Mouse (Mus musculus) erythroblast, adult 5-6 weeks (primary cell): ENCODE measurements around the gene Cfap61. TPM values are rescaled to one million over a fixed set of nuclear protein-coding genes. Genes with fewer than 3 reads are reported as not detected.

Source experiments
- ATAC-seq: replicated peaks from 2 replicates; pipeline ENCODE4 v1.8.0; 2016; ENCODE audit warnings: moderate number of reproducible peaks, mild to moderate bottlenecking, moderate TSS enrichment, inconsistent platforms; ENCODE audit not compliant: poor library complexity, low FRiP score, severe bottlenecking
- total RNA-seq, 2 experiments: library from RNA; stranded (forward) in 1 of 2; stranded (reverse) in 1 of 2; fragments of 150-400 nt in 1 of 2; fragments of 200-764, 138-1000 nt in 1 of 2; gene quantifications; 2 replicates each; pipeline versions ENCODE4 v1.2.3 to v1.2.4; 2015 to 2017; ENCODE audit warnings: low replicate concordance in 2 of 2

The Cfap61 gene
- total RNA-seq, 2 experiments from 2014 or later = not detected

DNA sequence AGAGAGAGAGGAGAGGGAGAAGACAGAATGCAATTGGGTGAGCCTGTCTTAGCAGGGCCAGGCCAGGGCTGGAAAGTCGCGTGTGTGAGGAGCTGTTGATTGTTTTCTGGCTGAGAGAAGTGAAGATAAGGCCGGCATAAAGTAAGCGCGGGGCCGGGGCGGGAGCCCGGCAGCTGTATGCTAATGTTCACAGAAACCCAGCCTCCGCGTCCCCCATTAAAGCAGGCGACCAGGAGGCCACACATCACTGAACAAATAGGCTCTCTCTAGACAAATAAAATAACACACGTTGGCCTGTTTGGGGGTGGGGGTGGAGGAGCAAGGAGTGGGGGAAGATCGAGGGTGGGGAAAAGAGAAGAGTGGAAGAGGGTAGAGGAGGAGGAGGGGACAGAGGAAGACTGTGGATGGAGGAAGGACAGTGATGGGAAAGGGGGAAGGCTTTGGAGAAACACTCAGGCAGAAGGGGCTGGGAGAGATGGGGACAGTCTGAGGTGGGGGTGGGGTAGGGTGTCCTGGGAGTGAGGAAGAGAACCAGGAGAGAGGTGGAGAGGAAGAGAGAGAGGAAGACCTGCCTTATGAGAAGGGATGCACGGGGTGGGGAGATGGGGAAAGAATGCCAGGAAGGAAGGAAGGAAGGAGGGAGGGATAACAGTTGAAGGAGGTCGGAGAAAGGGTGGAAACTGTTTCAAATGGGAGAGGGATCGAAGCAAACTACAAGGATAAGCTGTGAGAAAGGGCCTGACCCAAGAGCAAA is 282.8 kb downstream of the Cfap61 start:
- no peak for ATAC-seq

DNA sequence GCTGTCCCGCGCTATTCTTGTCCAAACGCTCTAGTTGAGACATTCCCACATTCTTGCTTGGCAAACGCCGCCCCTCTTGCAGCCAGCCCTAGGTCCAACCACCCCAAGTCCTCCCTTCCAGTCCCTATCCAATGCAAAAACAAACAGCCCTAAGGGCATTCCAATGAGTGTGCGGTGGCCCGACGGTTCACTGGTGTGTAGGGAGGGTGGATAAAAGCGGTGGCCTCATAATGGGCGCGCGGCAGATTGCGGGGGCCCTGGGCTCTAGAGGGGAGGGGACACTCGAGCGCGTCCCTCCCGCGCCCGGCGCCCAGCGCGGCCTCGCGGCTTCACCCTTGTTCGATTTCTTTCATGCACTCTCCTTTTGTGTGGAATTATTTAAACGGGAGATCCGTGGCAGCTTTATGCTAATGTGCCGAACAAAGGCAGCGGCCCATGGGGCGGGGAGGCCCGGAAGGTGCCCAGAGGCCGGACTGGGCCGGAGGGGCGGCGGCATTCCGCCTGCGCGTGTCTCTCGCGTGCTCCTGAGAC is 283.6 kb downstream of the Cfap61 start:
- ATAC-seq = no peak

DNA sequence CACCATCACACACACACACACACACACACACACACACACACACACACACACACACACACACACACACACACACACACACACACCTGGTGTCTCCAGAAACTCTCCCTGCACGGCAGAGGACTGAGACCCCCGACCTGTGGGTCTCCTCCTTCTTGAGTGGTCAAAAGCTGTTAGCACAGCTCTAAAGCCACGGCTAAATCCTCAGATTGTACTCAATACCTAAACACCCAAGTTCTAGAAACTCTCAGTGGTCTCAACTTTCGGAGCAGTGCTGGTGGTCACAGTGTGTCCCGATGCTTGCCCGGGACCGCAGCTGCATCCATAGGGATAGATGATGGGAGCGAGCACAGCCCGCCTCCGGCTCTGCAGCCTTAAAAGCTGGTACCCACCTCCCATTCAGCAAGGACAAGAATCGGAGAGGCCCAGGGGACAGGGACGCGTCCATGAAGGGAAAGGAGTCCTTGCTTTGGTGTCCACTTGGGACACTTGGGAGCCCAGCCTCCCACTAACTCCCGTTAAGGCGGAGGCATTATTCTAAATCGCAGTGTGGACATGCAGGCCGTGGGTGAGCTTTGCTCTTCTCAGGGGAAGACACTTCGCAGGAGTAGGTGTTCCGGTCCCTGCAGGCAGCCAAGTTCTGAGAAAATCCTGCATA is 284.4 kb downstream of the Cfap61 start:
- ATAC-seq = no peak

DNA sequence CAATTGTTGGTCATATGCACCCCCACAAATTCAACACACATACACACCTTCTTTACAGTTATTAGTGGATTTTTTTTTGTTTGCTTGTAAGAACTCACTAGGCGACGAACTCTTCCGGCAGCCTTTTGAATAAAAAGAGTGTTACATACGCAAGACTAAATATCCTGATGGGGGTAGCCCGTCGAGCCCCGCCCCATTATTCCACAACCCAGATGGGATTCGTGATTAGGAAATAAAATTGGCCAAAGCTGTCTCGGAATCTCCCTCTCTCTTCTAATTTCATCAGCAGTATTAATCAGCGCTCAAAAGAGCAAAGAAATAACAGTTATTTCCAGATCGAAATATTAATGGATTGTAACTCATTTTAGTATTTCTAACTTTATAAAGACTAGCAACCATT is 285.2 kb downstream of the Cfap61 start:
- ATAC-seq = no peak

DNA sequence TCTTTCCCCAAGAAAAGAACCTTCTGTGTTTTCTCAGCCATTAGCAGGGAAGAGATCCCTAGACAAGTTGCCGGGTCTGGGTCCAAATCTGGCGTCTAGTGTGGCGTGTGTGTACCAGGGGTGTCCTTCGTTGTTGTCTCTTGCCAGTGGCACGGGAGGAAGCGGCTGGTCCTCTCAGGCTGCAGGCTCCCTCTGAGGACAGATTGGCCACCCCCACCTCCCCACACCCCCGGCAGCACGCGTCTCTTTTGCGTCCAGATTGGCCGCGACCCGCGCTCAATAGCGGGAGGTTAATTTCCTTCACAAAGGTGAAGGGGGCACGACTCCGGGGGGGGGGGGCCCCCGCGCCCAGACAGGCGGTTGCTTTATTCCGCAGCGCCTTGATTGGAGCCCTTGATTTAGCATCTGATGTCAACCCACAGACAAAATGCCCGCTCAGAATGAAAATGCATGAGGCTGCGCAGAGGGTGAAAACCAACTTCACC is 286.0 kb downstream of the Cfap61 start:
- no peak for ATAC-seq

DNA sequence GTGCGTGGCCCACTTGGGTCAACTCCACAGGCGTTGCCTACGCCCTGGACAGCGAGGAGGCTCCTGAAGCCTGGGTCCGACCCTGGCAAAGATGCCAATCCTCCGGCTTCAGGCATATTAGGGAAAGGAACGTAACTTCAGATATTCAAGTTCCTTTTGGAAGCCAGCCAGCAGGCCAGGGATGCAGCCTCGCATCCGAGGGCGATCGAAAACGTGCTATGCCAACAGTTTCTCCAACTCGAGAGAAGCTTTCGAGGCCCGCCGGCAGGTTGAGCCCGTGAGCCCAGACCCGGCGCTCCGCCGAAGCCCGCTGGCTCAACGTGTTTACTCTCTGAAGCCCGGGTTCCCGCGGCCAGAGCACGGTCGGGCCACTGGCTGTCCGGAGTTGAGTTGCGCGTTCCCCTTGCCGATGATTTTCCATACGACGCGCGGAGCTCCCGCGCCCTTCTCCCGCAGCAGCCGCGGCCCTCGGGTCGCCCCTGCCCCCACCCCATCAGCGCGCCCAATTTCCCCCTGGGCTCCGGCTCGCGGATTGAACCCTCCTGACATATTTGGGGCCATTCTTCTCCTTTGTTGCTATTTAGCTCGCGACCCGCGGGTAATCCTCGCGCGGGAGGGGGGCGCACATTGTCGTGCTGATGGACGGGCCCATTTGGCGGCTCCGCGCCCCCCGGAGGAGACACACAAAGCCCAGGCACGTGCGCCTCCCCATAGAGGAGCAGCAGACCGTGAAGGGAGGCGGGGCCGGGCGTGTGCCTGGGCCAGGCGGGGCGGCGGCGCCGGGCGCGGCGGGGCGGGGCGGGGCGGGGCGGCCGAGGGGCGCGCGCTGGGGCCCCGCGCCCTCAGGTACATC is 286.7 kb downstream of the Cfap61 start, which contains the start of gene Insm1:
TSS of gene Insm1 (plus strand) at position 846 of the 853 bp plus-strand sequence.
- no peak for ATAC-seq

DNA sequence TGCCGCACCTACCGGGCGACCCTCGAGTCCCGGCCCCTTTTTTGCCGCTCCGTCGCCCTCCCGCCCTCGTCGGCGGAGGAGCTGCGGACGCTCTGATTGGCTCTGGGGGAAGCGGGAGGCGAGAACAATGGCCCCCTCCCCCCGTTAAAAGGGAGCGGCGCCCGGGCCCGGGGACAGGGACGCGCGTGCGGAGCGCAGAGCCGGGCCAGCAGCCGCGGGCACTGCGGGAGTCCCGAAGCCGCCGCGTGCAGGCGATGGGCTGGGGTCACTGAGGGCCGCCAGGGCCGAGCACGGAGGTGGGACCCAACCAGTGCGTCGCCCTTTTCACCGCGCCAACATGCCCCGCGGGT is 287.3 kb downstream of the Cfap61 start:
- no peak for ATAC-seq

DNA sequence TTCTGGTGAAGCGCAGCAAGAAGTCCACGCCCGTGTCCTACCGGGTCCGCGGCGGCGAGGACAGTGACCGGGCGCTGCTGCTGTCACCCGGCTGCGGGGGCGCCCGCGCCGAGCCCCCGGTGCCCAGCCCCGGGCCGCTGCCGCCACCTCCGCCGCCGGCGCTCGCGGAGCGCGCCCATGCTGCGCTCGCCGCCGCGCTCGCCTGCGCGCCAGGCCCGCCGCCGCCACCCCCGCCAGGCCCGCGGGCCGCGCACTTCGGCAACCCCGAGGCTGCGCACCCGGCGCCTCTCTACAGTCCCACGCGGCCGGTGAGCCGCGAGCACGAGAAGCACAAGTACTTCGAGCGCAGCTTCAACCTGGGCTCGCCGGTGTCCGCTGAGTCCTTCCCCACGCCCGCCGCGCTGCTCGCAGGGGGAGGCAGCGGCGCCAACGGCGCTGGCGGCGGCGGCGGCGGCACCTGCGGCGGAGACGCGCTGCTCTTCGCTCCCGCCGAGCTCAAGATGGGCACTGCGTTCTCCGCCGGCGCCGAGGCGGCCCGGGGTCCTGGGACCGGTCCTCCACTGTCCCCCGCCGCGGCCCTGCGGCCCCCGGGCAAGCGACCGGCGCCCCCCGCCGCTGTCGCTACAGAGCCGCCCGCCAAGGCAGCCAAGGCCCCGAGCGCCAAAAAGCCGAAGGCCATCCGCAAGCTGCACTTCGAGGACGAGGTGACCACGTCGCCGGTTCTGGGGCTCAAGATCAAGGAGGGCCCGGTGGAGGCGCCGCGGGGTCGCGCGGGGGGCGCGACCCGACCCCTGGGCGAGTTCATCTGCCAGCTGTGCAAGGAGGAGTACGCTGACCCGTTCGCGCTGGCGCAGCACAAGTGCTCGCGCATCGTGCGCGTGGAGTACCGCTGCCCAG is 287.9 kb downstream of the Cfap61 start:
- no peak for ATAC-seq

DNA sequence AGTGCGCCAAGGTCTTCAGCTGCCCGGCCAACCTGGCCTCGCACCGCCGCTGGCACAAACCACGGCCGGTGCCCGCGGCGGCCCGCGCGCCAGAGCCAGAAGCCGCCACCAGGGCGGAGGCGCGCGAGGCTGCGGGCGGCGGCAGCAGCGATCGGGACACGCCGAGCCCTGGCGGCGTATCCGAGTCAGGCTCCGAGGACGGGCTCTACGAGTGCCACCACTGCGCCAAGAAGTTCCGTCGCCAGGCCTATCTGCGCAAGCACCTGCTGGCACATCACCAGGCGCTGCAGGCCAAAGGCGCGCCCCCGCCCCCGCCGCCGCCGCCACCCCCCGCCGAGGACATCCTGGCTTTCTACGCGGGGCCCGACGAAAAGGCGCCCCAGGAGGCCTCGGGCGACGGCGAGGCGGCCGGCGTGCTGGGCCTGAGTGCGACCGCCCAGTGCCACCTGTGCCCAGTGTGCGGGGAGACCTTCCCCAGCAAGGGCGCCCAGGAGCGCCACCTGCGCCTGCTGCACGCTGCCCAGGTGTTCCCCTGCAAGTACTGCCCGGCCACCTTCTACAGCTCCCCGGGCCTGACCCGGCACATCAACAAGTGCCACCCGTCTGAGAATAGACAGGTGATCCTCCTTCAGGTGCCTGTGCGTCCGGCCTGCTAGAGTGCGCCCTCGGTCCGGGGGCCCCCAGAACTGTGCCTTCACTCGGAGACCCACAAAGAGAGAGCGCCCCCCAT is 288.8 kb downstream of the Cfap61 start:
- ATAC-seq = no peak

DNA sequence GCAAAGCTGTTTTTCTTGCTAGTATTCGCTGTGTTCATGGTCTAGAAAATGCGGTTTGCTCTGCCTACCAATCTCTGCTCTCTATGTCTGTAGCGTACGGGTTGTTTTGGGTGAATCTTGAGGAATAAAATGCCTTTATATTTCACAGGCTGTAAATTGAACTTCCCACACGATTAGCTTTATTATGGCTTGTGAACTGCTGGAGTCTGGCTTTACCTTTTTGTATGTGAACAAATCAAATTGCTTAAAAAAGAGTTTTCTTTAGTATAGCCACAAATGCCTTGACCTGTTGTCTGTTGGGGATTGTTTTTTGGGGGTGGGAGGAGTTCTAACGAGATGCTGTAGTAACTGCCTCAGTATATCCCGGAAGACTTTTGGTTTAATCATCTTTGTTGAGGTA is 289.6 kb downstream of the Cfap61 start:
- ATAC-seq = no peak

DNA sequence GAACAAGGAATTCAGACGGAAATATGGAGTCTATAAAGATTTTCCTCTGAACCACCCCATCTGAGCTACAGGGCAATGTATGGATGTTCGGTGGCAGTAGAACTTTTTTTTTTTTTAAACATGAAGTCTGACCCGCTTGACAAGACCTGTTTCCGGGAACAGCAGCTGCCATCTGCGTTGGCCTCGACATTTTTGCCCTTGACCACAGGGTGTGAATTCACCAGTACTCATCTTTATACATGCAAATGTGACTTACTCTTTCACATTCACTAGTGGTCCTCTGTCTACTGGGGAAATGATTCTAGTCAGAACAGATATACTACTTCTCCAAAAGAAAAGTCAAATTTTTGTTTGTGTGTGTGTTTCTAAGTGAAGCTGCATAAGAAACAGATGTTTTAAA is 291.2 kb downstream of the Cfap61 start:
- no peak for ATAC-seq

DNA sequence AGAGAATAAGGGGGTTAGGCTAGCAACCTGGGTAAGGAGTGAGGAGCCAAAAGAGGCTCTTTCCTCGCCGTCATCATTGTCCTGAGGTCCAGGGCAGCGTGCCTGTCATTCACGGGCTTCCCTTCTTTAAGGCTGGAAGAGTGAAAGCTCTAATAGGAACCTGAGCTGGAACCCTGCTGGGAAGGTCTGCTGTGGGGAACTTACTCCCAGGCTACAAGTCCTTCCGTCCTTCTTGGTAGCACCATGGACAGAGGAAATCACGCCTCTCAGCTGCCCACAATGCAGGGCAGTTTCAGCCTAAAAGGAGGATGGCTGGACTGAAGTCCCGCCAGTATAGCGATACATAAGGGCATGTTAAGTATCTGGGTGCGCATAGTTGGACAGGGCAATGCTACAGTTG is 291.9 kb downstream of the Cfap61 start:
- no peak for ATAC-seq

DNA sequence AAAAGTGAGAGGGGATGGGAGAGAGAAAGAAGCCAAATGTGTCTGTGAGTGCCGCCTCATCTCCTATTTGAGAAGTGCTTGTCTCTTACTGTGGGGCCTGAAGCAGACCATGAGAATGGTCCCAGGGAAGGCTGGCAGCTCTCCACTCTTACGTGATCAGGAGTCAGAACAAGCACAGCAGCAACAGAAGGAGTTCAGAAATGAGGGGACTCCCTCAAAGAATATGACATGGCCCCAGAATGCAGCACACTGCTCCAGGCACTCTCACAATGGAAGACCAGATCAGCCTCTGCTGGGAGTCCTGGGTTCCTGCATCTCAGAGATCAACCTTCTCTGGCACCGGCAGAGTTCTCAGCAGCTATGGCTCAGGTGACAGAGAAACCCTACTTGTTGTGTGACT is 293.1 kb downstream of the Cfap61 start:
- ATAC-seq = no peak

DNA sequence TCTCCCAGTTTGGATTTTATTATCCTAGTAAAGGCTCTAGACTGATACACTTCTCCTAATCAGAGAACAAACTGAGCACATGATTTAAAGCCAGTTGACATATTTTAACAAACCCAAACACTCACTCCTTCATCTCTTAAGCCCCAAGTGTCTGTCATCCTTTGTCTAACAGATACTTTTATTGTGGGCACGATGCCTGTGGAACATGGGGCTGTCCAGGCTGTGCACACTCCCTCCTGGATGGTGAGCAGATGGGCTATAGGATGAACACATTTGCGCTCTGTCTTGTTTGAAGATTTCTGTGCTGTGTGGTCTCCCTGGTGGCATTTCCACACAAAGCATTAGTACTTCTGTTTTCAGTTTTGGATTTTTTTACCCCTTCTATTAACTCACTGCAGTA is 293.9 kb downstream of the Cfap61 start:
- no peak for ATAC-seq

DNA sequence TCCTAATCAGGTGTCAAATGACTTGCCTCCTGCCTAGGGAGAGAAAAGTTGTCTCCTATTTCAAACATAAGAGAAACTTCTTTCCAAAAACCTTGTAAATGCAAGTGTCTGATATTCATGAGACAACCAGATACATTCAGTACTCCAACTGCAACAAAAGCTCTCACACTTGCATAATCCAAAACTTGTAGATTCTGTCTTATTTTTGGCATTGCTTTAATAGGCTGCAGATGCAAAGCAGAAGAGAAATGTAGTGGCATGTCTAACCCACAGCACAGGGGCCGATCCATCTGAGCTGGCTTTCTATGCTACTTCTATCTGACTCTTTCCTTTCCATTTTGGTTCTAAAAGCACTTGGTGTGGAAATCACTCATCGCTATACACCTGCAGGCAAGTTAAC is 296.9 kb downstream of the Cfap61 start:
- no peak for ATAC-seq

DNA sequence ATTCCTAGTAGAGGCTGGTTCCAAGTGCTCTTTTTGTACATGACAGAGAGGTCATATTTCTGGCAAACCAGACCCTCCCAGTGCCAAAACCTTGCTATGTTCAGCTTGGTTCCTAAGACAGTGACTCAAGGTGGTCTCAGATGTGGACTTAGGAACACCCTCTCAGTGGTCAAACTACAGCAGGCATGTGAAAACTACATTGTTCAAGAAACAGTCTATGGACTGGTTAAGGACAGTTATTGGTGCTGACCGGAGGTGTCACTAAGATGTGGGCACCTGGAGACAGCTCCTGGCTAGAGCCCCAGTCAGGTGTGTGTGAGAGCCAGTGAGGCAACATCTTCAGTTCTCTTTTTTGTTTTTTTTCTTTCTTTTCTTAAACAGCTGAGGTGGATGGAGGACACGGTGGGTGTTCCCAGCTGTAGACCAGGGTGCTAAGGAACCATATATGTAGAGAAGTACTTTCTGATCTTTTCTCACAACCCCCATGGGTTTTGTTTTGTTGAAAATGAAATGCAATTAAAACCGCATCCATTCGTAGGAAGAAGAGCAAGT is 304.7 kb downstream of the Cfap61 start:
- ATAC-seq = no peak

DNA sequence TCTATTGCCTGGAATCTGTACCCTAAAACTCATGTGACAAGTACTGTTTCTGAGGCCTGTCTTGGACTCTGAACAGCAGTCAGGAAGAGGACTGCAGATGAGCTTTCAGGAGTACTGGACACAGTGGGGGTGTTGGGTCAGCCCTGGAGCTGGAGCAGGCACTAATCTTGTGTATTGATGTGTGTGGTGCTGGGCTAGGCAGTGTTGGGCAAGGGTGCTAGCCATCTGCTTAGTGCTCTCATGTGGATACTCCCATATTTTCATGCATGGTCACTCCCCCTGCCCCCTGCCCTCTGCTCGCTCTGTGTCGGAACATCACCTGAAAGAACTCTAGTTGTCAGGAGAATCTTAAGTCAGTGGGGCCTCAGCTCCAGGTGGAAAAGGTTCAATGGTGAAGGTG is 309.5 kb downstream of the Cfap61 start:
- no peak for ATAC-seq

DNA sequence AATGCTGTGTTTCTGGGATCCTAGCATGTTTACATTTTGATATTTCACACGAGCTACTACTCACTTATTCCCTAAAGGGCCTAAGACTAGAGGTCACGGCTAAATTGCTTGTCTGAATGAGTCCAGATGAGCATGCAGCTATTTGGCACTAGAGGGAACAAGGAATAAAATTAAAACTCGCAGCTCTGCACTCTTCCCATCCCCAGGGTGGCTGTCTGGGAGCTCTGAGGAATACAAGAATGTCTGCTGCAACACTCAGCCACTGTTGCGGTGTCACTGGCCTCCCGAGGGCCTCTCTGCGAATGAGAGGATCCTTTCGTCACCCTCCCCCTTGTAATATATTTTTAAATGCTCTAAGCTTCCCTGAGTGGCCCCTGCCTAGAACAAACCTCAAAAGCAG is 310.8 kb downstream of the Cfap61 start:
- no peak for ATAC-seq
